Mouse (Mus musculus) cerebellum, adult 18-20 months (tissue): Measurements from ENCODE around the gene Rcan2.
A peak's percentile ranks its signal among the peaks of the same experiment; 100 is the strongest.

Experiments used
- DNase-seq, 2 experiments: peaks; one replicate each; pipeline ENCODE4 v3.0.0; 2021

Gene Rcan2

GRCm38 (mm10) chr17:43929856-43930255 lies 128.7 kb downstream of the Rcan2 start:
- DNase-seq = no peak

DNA sequence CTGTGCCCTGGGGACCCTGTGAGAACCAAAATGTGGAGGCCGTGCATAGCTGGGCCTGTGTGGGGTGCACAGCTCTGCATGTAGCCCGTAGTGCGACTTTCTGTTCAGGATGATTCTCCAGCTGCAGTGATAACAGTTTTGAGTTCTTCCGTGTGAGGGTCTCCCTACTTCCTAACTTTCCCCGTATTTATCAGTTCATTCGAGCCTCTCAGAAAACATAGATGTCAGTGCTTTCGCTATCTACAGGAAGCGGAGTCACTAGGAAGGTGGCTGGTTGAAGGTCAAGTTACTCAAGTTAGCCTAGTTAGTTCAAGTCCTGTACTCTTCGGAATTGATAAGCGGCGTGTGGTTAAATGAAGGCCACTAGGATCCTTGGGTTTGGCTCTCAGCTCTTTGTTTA lies 130.6 kb downstream of the Rcan2 start:
- no peak for DNase-seq

DNA sequence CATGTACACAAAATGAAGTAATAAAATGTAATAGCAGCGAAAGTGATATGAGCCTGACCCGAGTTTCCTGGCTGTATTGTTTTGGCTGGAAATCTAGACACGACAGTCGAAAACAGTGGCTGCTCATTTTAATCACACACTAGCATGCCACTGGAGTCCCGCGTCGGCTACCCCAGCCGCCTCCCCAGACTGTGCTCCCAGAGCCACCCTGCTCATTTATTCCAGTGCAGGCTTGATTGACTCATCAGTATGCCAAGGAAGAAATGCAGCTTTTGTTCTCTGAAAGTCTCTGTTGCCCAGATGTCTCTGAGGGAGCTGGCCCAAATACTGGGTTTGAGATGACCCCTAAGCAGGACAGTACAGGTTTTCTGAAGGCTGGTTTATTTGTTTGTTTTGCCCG lies 132.9 kb downstream of the Rcan2 start:
- DNase-seq = peak in 1 of 2 experiments; percentile 11

DNA sequence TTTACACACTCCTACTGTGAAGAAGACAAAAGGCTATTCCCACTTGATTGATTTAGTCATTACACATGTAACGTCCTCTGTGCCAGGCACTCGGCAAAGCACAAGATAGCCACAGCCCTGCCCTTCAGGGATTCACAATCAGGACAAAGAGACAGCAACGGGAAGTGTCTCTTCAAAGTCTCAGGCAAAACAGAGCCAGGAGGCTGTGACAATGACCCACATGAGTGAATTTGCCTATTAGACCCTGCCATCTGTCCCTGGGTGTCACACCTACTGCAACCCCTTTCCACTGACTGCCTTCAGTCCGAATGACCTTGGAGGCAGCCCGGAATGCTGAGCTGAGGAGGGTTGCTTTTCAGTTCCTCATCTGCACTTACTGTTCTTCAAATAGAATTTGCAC lies 151.1 kb downstream of the Rcan2 start:
- DNase-seq = peak; percentile 31 to 34

GRCm38 (mm10) chr17:43952661-43953534 lies 151.7 kb downstream of the Rcan2 start:
- peak; percentile 54 to 63 for DNase-seq

DNA sequence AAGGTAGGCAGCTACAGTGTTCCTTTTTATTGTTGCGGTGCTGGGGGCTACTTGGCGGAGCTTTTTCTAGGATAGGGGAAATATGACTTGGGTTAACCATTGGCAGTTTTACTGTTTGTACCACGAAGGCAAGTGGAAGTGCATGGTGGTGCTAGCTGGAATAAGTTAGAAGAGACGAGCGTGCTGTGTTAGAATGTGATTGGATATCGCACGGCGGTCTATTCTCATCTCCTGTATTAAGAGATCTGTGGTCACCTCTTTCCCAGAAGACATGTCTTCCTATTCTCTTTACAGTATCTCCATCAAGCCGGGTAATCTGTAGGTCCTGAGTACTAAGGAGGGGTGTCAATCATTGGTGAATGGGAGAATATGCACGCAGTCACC lies 152.4 kb downstream of the Rcan2 start:
- DNase-seq = no peak

- peak in 1 of 2 experiments; percentile 21 for DNase-seq
These were observed 158.6 kb downstream of the Rcan2 start for GRCm38 (mm10) chr17:43959797-43960196.

DNA sequence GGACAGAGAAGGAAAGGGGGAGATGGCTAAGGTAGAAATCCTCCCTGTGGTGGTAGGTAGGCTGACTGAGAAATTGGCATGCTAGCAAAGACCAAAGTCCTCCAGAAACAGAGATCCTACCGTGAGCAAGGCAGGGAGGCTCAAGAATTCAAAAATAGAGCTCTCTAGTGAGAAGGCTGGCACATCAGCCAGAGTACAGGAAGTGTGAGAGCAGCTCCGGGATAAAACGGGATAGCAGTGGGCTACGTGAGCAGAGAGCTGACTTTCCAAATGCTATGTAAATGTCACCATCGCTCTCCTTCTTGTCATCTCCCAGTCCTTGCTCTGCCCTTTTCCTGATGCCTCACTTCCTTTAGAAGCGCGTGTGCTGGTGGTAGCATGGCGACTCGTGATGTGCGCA lies 168.8 kb downstream of the Rcan2 start:
- no peak for DNase-seq

- DNase-seq = no peak
These were observed 176.4 kb downstream of the Rcan2 start for GRCm38 (mm10) chr17:43977572-43977971.

DNA sequence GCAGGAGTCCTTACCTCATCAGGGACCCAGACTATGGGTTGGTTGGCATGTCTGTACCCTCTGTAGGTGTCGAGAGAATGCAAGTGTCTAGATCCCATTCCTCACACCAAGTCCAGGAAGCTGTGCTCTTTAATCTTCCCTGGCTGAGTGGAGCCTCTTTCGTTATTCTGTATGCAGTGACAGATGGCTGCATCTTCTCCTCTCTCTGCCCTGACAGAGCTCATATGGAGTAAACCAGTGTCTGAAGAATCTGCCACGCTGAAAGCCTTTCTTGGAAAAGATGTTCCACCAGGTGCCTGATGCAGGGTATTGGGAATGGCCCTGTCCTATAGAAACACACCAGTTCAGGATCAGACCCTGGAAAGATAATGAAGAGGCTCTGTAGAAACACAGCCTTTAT lies 178.8 kb downstream of the Rcan2 start:
- DNase-seq = peak in 1 of 2 experiments; percentile 21

DNA sequence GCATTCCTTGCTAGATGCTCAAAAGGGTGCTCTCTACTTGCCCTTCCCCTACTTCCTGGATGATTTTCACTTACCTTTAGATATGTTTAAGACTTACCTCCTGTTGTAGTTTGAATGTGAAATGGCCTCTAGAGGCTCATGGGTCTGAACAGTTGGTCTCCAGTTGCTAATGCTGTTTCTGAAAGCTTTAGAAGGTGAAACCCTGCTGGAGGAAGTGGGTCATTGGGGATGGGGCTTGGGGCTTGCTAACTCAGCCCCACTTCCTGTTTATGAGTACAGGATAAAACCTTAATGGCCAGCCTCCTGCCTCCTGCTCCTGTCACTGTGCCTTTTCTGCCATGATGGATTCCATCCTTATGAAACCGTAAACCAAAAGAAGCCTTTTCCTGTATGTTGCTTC lies 181.4 kb downstream of the Rcan2 start:
- no peak for DNase-seq

DNA sequence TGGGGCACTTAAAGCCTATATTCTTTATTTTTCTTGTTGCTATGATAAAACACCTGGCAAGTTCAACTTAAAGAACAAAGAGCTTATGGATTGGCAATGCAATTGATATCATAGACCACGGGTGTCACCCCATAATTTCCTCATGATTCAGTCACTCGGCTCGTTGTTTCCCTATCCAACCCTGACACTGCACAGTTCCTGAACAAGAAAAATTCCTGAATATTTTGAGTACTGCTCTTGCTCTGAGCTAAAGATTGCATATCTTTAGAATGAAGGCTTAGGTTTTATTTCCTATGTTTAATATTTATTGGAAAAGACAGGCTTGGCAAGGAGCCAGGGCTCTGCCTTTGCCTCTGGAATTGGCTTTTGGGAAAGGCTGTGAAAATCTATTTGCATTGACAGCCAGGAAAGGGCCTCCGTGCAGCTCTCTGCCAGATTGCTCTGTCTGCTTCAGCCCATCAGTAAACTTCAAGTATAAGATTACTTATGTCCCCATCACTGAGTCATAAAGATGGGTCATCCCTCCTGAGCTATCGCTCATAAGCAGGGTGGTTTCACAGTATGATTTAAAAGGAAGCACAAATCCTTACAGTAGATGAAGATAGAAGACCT lies 188.3 kb downstream of the Rcan2 start:
- DNase-seq = no peak

- DNase-seq = no peak
These were observed 189.8 kb downstream of the Rcan2 start for GRCm38 (mm10) chr17:43990957-43991383.

- DNase-seq = no peak
These were observed 192.9 kb downstream of the Rcan2 start for GRCm38 (mm10) chr17:43994080-43994479.

DNA sequence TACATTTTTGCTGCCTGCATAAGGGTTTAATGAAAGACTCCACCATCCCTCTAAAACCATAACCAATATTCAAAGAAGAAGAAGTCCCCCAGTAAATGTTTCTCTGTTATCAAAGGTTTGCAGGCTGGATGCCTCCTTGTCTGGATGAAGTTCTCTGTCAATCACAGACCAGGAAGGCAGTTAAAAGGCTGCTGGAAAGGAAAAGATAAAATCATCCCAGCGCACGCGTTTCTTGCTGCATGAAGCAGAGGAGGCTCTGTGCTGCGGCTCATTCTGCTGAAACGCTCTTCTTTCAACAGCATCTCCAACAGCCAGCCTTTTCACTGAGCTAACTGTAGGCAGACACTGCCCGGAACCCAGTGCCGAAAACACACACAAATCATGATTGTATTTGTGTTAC lies 196.4 kb downstream of the Rcan2 start:
- DNase-seq = no peak

- no peak for DNase-seq
These were observed 196.9 kb downstream of the Rcan2 start for GRCm38 (mm10) chr17:43998095-43998494.

- DNase-seq = no peak
These were observed 203.2 kb downstream of the Rcan2 start for GRCm38 (mm10) chr17:44004401-44004800.

GRCm38 (mm10) chr17:44007411-44007810 lies 206.3 kb downstream of the Rcan2 start:
- no peak for DNase-seq

DNA sequence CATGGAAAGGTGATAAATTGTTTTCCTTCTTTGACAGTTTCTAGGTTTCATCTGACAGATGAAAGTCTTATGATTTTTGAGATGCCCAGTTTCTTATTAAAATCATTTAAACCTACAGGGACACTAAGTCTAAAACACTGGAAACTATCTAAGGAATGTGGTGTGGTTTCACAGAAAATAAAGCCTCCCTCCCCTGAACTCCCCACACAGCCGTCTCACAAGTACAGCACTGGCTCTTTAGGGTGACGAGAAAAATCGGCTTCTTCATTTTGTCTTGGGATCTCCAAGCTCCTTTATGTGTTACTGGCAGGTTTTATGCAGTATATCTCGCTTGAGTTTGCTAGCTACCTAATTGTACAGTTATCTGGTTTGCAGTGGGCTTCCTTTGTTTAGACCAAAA lies 210.8 kb downstream of the Rcan2 start:
- DNase-seq = no peak

DNA sequence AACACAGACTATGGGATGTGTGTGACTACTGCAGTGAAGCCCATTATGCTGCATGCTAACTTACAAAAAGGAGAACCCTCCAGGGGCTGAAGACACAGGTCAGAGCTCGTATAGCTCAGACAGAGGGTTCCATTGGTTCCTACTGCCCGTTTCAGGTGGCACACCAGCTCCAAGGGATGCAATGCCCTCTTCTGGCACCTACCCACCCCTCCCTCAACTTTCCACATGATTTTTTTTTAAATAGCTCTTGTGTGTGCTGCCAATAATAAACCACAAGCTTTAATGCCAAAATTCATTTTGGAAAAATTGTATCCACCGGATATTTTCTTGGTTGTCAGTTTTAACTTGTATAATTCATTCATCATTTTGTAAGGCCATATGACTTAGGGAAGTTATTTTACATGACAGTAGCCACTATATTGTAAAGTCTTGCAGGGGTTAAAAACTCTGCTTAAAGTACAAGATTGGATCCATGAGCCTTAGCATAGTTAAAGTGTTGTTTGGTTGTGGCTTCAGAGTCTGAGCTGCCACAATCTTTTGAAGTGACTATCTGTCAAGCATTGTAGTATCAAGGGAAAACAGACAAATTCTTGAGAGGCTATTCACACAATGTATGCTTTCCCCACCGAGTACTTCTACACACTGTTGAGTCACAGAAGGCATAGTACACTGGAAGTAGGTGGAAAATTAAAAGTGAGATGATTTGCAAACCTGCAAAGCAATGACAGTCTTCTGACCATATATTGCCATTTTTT lies 212.8 kb downstream of the Rcan2 start:
- DNase-seq = no peak

GRCm38 (mm10) chr17:44016314-44016713 lies 215.2 kb downstream of the Rcan2 start:
- no peak for DNase-seq

DNA sequence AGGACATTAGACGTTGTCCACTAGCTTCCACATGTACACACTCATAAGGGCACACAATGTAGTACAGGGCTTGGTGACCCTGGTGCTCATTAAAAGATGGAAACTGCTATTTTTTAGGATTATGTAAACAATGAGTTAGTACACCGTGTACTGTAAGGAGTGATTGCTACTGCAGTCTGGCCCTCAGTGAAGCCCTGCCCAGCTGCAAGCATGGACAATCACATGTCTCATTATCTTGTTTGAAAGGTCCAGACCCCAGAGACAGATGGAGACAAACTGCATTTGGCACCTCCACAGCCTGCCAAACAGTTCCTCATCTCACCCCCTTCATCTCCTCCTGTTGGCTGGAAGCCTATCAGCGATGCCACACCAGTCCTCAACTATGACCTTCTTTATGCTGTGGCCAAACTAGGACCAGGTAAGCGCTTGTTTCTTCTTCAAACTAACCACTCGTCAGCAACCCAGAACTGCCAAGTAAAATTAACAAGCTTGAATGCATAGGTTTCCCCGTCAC lies 219.6 kb downstream of the Rcan2 start:
- peak in 1 of 2 experiments; percentile 6 for DNase-seq

- no peak for DNase-seq
These were observed 222.7 kb downstream of the Rcan2 start for GRCm38 (mm10) chr17:44023842-44024241.
